Mouse (Mus musculus): ENCODE measurements around the gene Grik4. TPM values are rescaled to one million over a fixed set of nuclear protein-coding genes. Genes with fewer than 3 reads are reported as not detected.

Gene Grik4
- polyA plus RNA-seq, 1 experiment from 2014 or later, result 1.9 TPM

GRCm38 (mm10) chr9:42846139-42846538 is 98.2 kb downstream of the Grik4 start:
- WGBS, result 79% methylated on average over 4 of the region's 4 CpGs
- no peaks in the 10 kb centered on the region for H3K36me3 ChIP-seq (ENCODE audit: control insufficient read depth, insufficient read depth, low read length)
- H3K27ac ChIP-seq (ENCODE audit: low read depth, low read length), result no peak overlapping the region
- no peaks in the 10 kb centered on the region for H3K9me3 ChIP-seq (ENCODE audit: control insufficient read depth, low read length)
- ATAC-seq (ENCODE audit: low FRiP score, low TSS enrichment), result no peak
- H3K4me2 ChIP-seq (replicated peaks; ENCODE audit: low read depth, low read length), result no peak overlapping the region
- H3K27me3 ChIP-seq (ENCODE audit: control insufficient read depth, insufficient read depth, low read length), result no peaks in the 10 kb centered on the region
- H3K4me1 ChIP-seq (ENCODE audit: control insufficient read depth, insufficient read depth, low read length), result no peaks in the 10 kb centered on the region
- H3K9ac ChIP-seq (ENCODE audit: low read depth, low read length), result no peak overlapping the region
- no peak overlapping the region for H3K4me3 ChIP-seq (ENCODE audit: low read length)

GRCm38 (mm10) chr9:42844301-42844700 is 100.0 kb downstream of the Grik4 start:
- 92% methylated on average over 5 of the region's 5 CpGs for WGBS
- H3K27me3 ChIP-seq (ENCODE audit: control insufficient read depth, insufficient read depth, low read length), result no peaks in the 10 kb centered on the region
- no peaks in the 10 kb centered on the region for H3K36me3 ChIP-seq (ENCODE audit: control insufficient read depth, insufficient read depth, low read length)
- H3K27ac ChIP-seq (ENCODE audit: low read depth, low read length), result no peak overlapping the region
- H3K9ac ChIP-seq (ENCODE audit: low read depth, low read length), result no peak overlapping the region
- ATAC-seq (ENCODE audit: low FRiP score, low TSS enrichment), result no peak
- no peak overlapping the region for H3K4me3 ChIP-seq (ENCODE audit: low read length)
- no peaks in the 10 kb centered on the region for H3K4me1 ChIP-seq (ENCODE audit: control insufficient read depth, insufficient read depth, low read length)
- H3K4me2 ChIP-seq (replicated peaks; ENCODE audit: low read depth, low read length), result no peak overlapping the region
- no peaks in the 10 kb centered on the region for H3K9me3 ChIP-seq (ENCODE audit: control insufficient read depth, low read length)

GRCm38 (mm10) chr9:42838299-42838698 is 106.0 kb downstream of the Grik4 start:
- no peak overlapping the region for H3K9ac ChIP-seq (ENCODE audit: low read depth, low read length)
- H3K27ac ChIP-seq (ENCODE audit: low read depth, low read length), result no peak overlapping the region
- H3K9me3 ChIP-seq (ENCODE audit: control insufficient read depth, low read length), result no peaks in the 10 kb centered on the region
- no peaks in the 10 kb centered on the region for H3K36me3 ChIP-seq (ENCODE audit: control insufficient read depth, insufficient read depth, low read length)
- H3K27me3 ChIP-seq (ENCODE audit: control insufficient read depth, insufficient read depth, low read length), result no peaks in the 10 kb centered on the region
- no peak overlapping the region for H3K4me3 ChIP-seq (ENCODE audit: low read length)
- no peak for ATAC-seq (ENCODE audit: low FRiP score, low TSS enrichment)
- H3K4me2 ChIP-seq (replicated peaks; ENCODE audit: low read depth, low read length), result no peak overlapping the region
- peaks cover 8% of the 10 kb centered on the region; the same call in 1 of the 2 replicates for H3K4me1 ChIP-seq (ENCODE audit: control insufficient read depth, insufficient read depth, low read length)
- WGBS, result 28% methylated on average over 5 of the region's 5 CpGs

GRCm38 (mm10) chr9:42837498-42837897 is 106.8 kb downstream of the Grik4 start:
- no peak for ATAC-seq (ENCODE audit: low FRiP score, low TSS enrichment)
- Histone ChIP-seq H3K27ac (ENCODE audit: low read depth, low read length) (no peak overlapping the region), H3K4me3 (ENCODE audit: low read length) (no peak overlapping the region), H3K9ac (ENCODE audit: low read depth, low read length) (no peak overlapping the region), H3K9me3 (ENCODE audit: control insufficient read depth, low read length) (no peaks in the 10 kb centered on the region), H3K4me1 (ENCODE audit: control insufficient read depth, insufficient read depth, low read length) (peaks cover 8% of the 10 kb centered on the region; the same call in 1 of the 2 replicates), H3K36me3 (ENCODE audit: control insufficient read depth, insufficient read depth, low read length) (no peaks in the 10 kb centered on the region), H3K4me2 (replicated peaks; ENCODE audit: low read depth, low read length) (no peak overlapping the region), H3K27me3 (ENCODE audit: control insufficient read depth, insufficient read depth, low read length) (no peaks in the 10 kb centered on the region)
- 69% methylated on average over 6 of the region's 6 CpGs for WGBS

- Histone ChIP-seq H3K9me3 (ENCODE audit: control insufficient read depth, low read length) (no peaks in the 10 kb centered on the region), H3K9ac (ENCODE audit: low read depth, low read length) (no peak overlapping the region), H3K27ac (ENCODE audit: low read depth, low read length) (no peak overlapping the region), H3K4me2 (replicated peaks; ENCODE audit: low read depth, low read length) (no peak overlapping the region), H3K36me3 (ENCODE audit: control insufficient read depth, insufficient read depth, low read length) (no peaks in the 10 kb centered on the region), H3K4me3 (ENCODE audit: low read length) (no peak overlapping the region), H3K4me1 (ENCODE audit: control insufficient read depth, insufficient read depth, low read length) (no peaks in the 10 kb centered on the region), H3K27me3 (ENCODE audit: control insufficient read depth, insufficient read depth, low read length) (no peaks in the 10 kb centered on the region)
- WGBS, result 85% methylated on average over 6 of the region's 6 CpGs
- no peak for ATAC-seq (ENCODE audit: low FRiP score, low TSS enrichment)
Measured at GRCm38 (mm10) chr9:42831558-42831957, 112.7 kb downstream of the Grik4 start.

GRCm38 (mm10) chr9:42819247-42819646 is 125.0 kb downstream of the Grik4 start:
- H3K4me1 ChIP-seq (ENCODE audit: control insufficient read depth, insufficient read depth, low read length), result no peaks in the 10 kb centered on the region
- no peak for ATAC-seq (ENCODE audit: low FRiP score, low TSS enrichment)
- no peak overlapping the region for H3K27ac ChIP-seq (ENCODE audit: low read depth, low read length)
- WGBS, result 38% methylated on average over 3 of the region's 3 CpGs
- H3K9me3 ChIP-seq (ENCODE audit: control insufficient read depth, low read length), result no peaks in the 10 kb centered on the region
- H3K36me3 ChIP-seq (ENCODE audit: control insufficient read depth, insufficient read depth, low read length), result no peaks in the 10 kb centered on the region
- no peak overlapping the region for H3K9ac ChIP-seq (ENCODE audit: low read depth, low read length)
- H3K4me2 ChIP-seq (replicated peaks; ENCODE audit: low read depth, low read length), result no peak overlapping the region
- no peaks in the 10 kb centered on the region for H3K27me3 ChIP-seq (ENCODE audit: control insufficient read depth, insufficient read depth, low read length)
- no peak overlapping the region for H3K4me3 ChIP-seq (ENCODE audit: low read length)

GRCm38 (mm10) chr9:42816815-42817214 is 127.5 kb downstream of the Grik4 start:
- H3K9ac ChIP-seq (ENCODE audit: low read depth, low read length), result no peak overlapping the region
- 77% methylated on average over 1 of the region's 1 CpGs for WGBS
- no peak overlapping the region for H3K4me3 ChIP-seq (ENCODE audit: low read length)
- no peaks in the 10 kb centered on the region for H3K36me3 ChIP-seq (ENCODE audit: control insufficient read depth, insufficient read depth, low read length)
- no peak overlapping the region for H3K4me2 ChIP-seq (replicated peaks; ENCODE audit: low read depth, low read length)
- no peak for ATAC-seq (ENCODE audit: low FRiP score, low TSS enrichment)
- H3K9me3 ChIP-seq (ENCODE audit: control insufficient read depth, low read length), result no peaks in the 10 kb centered on the region
- H3K4me1 ChIP-seq (ENCODE audit: control insufficient read depth, insufficient read depth, low read length), result no peaks in the 10 kb centered on the region
- no peaks in the 10 kb centered on the region for H3K27me3 ChIP-seq (ENCODE audit: control insufficient read depth, insufficient read depth, low read length)
- H3K27ac ChIP-seq (ENCODE audit: low read depth, low read length), result no peak overlapping the region

- no peak overlapping the region for H3K27ac ChIP-seq (ENCODE audit: low read depth, low read length)
- no peak overlapping the region for H3K4me3 ChIP-seq (ENCODE audit: low read length)
- no peak overlapping the region for H3K4me2 ChIP-seq (replicated peaks; ENCODE audit: low read depth, low read length)
- no peak for ATAC-seq (ENCODE audit: low FRiP score, low TSS enrichment)
- no peak overlapping the region for H3K9ac ChIP-seq (ENCODE audit: low read depth, low read length)
- H3K9me3 ChIP-seq (ENCODE audit: control insufficient read depth, low read length), result no peaks in the 10 kb centered on the region
- whole genome bisulfite sequencing, result 94% methylated on average over 3 of the region's 3 CpGs
- H3K36me3 ChIP-seq (ENCODE audit: control insufficient read depth, insufficient read depth, low read length), result no peaks in the 10 kb centered on the region
- no peaks in the 10 kb centered on the region for H3K27me3 ChIP-seq (ENCODE audit: control insufficient read depth, insufficient read depth, low read length)
- H3K4me1 ChIP-seq (ENCODE audit: control insufficient read depth, insufficient read depth, low read length), result no peaks in the 10 kb centered on the region
Measured at GRCm38 (mm10) chr9:42809146-42809545, 135.1 kb downstream of the Grik4 start.

GRCm38 (mm10) chr9:42808394-42808793 is 135.9 kb downstream of the Grik4 start:
- no peaks in the 10 kb centered on the region for H3K36me3 ChIP-seq (ENCODE audit: control insufficient read depth, insufficient read depth, low read length)
- 79% methylated on average over 9 of the region's 9 CpGs for WGBS
- no peaks in the 10 kb centered on the region for H3K27me3 ChIP-seq (ENCODE audit: control insufficient read depth, insufficient read depth, low read length)
- ATAC-seq (ENCODE audit: low FRiP score, low TSS enrichment), result no peak
- no peaks in the 10 kb centered on the region for H3K9me3 ChIP-seq (ENCODE audit: control insufficient read depth, low read length)
- no peaks in the 10 kb centered on the region for H3K4me1 ChIP-seq (ENCODE audit: control insufficient read depth, insufficient read depth, low read length)
- no peak overlapping the region for H3K9ac ChIP-seq (ENCODE audit: low read depth, low read length)
- H3K4me2 ChIP-seq (replicated peaks; ENCODE audit: low read depth, low read length), result no peak overlapping the region
- no peak overlapping the region for H3K27ac ChIP-seq (ENCODE audit: low read depth, low read length)
- H3K4me3 ChIP-seq (ENCODE audit: low read length), result no peak overlapping the region

All from kidney, embryonic 14.5 days (tissue).